Mouse (Mus musculus) c-Kit-positive CD71-positive TER-119-positive erythroid progenitor cells, embryonic 14.5 days (primary cell): Measurements from ENCODE around the gene Zfp729b.
A peak's percentile ranks its signal among the peaks of the same experiment; 100 is the strongest.

Source experiments
- DNase-seq: peaks from one replicate; pipeline ENCODE4 v3.0.0-alpha.2; 2013; ENCODE audit warnings: low spot score

The Zfp729b gene

GRCm38 (mm10) chr13:67609066-67609876 is at the start of gene Zfp729b:
TSS of gene Zfp729b (minus strand) at chr13:67609707.
- peak; percentile 82 for DNase-seq

- DNase-seq = no peak
These were observed 43.0 kb upstream of the Zfp729b start for GRCm38 (mm10) chr13:67652496-67652895.

- peak; percentile 80 for DNase-seq
These were observed 27.9 kb upstream of the Zfp729b start, which contains the start of the genes Gm49345 and Zfp729a for GRCm38 (mm10) chr13:67637294-67638007. TSS of gene Gm49345 (minus strand) at chr13:67637769. TSS of gene Zfp729a (minus strand) at chr13:67637791.

GRCm38 (mm10) chr13:67610108-67610507 is 601 bp upstream of the Zfp729b start:
- DNase-seq = no peak

- DNase-seq = no peak
These were observed 36.8 kb downstream of the Zfp729b start for GRCm38 (mm10) chr13:67572591-67573189.

GRCm38 (mm10) chr13:67553730-67554129 is 55.8 kb downstream of the Zfp729b start, which contains the start of gene Zfp748:
TSS of gene Zfp748 (minus strand) at chr13:67553830.
- DNase-seq = no peak

GRCm38 (mm10) chr13:67552505-67553346 is 56.8 kb downstream of the Zfp729b start:
- peak; percentile 79 for DNase-seq

- no peak for DNase-seq
These were observed 63.6 kb downstream of the Zfp729b start for GRCm38 (mm10) chr13:67545941-67546340.
